Mouse (Mus musculus) erythroblast, embryonic 14.5 days (primary cell): ENCODE measurements around the gene Trim67.

Experiments
- GATA1 ChIP-seq: IDR thresholded peaks from 2 replicates; pipeline ENCODE4 v1.6.1; 2012; ENCODE audit warnings: low read length, inconsistent platforms, mixed read lengths
- TAL1 ChIP-seq: IDR thresholded peaks from 3 replicates; pipeline ENCODE4 v1.6.1; 2012; ENCODE audit warnings: low read length, inconsistent platforms, mixed read lengths

- TF ChIP-seq TAL1 (no peak), GATA1 (no peak)
Observed at GRCm38 (mm10) chr8:124828561-124829240, 35.8 kb downstream of the Trim67 start.
